Mouse (Mus musculus) heart, embryonic 11.5 days (tissue): Measurements from ENCODE around the gene Ctdspl. TPM values are rescaled to one million over a fixed set of nuclear protein-coding genes. Genes with fewer than 3 reads are reported as not detected.

ENCODE experiments used
- ATAC-seq: fragments of 200-750 bp; cut with Nextera tagmentation; replicated peaks from 2 replicates; pipeline ENCODE4 v1.8.0; 2017; ENCODE audit warnings: moderate library complexity; ENCODE audit not compliant: insufficient number of reproducible peaks, low FRiP score, low TSS enrichment
- H3K27ac ChIP-seq: fragments of 300-500 bp; sonication (generic); 2 replicates; pipeline ENCODE4 v1.5.1; 2014; ENCODE audit warnings: mild to moderate bottlenecking, low read depth, low read length
- H3K27me3 ChIP-seq: fragments of 300-500 bp; sonication (generic); 2 replicates; pipeline ENCODE4 v1.6.1; 2014; ENCODE audit warnings: mild to moderate bottlenecking, low read length, mixed read lengths; ENCODE audit not compliant: control insufficient read depth, insufficient read depth
- H3K36me3 ChIP-seq: fragments of 300-500 bp; sonication (generic); 2 replicates; pipeline ENCODE4 v1.6.1; 2014; ENCODE audit warnings: mild to moderate bottlenecking, low read length, moderate library complexity, mixed read lengths; ENCODE audit not compliant: control insufficient read depth, insufficient read depth
- H3K4me1 ChIP-seq: fragments of 300-500 bp; sonication (generic); 2 replicates; pipeline ENCODE4 v1.6.1; 2014; ENCODE audit warnings: low read length; ENCODE audit not compliant: control insufficient read depth, insufficient read depth
- H3K4me2 ChIP-seq: fragments of 300-500 bp; sonication (generic); 2 replicates; pipeline ENCODE4 v1.6.1; 2014; ENCODE audit warnings: mild to moderate bottlenecking, moderate library complexity
- H3K4me3 ChIP-seq: fragments of 300-500 bp; sonication (generic); 2 replicates; pipeline ENCODE4 v1.5.1; 2014; ENCODE audit warnings: low read depth, low read length
- H3K9ac ChIP-seq: fragments of 300-500 bp; sonication (generic); 2 replicates; pipeline ENCODE4 v1.6.1; 2014; ENCODE audit warnings: mild to moderate bottlenecking, low read depth, low read length, moderate library complexity
- H3K9me3 ChIP-seq: fragments of 300-500 bp; sonication (generic); replicated peaks from 2 replicates; pipeline ENCODE4 v1.6.1; 2016; ENCODE audit warnings: low read length; ENCODE audit not compliant: control insufficient read depth
- WGBS: fragments of 180-500 bp; shearing (Covaris S2); extraction: QIAGEN DNeasy Blood & Tissue Kit; methylation state at CpG from one replicate; pipeline ENCODE4 v1.1.7; 2014; ENCODE audit not compliant: insufficient replicate concordance; 5-methylcytosine and 5-hydroxymethylcytosine counted together
- polyA plus RNA-seq: library from polyadenylated mRNA; unstranded; fragments of >200 nt; fragmentation: Nextera tagmentation; extraction: Ambion mirVana; gene quantifications from 2 replicates; pipeline ENCODE4 v1.2.1, GENCODE M21; 2014

The Ctdspl gene
- polyA plus RNA-seq, 1 experiment from 2014 or later = 10.5 TPM

DNA sequence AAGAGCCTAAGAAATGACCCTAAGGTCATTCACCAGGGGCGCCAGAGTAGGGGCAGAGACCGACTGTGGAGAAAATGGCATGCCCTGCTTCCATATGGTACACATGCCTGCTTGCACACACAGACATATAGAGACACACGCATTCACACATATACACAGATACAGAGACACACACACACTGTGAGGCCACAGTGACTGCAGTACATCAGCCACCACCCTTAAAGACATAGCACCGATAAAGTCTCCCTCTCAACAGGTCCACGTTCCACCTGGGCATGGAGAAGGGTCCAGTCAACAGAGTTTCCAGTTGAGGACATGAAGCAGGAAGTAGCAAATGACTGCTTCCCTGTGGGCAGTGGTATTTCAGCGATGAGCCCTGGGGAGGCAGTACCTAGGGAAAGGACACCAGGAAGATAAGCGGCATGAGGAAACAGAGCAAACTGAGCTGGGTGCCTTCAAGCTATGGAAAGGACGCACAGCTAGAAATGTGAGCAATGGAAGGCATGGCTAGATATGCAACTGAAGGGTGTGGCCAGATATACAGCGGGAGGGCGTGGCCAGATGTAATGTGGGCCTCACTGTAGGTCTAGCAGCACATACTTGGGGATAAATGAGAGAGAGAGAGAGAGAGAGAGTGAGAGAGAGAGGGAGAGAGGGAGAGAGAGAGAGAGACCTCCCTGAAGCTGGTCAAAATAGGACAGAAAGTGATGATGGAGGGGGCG lies 122.1 kb downstream of the Ctdspl start:
- no peak overlapping the region for H3K9ac ChIP-seq
- 68% methylated on average over 11 of the region's 11 CpGs for WGBS
- no peaks in the 10 kb centered on the region for H3K9me3 ChIP-seq
- H3K4me2 ChIP-seq = no peak overlapping the region
- no peaks in the 10 kb centered on the region for H3K36me3 ChIP-seq
- no peak for ATAC-seq
- no peaks in the 10 kb centered on the region for H3K27me3 ChIP-seq
- H3K4me1 ChIP-seq = peaks cover 18% of the 10 kb centered on the region
- H3K27ac ChIP-seq = no peak overlapping the region
- H3K4me3 ChIP-seq = no peak overlapping the region

DNA sequence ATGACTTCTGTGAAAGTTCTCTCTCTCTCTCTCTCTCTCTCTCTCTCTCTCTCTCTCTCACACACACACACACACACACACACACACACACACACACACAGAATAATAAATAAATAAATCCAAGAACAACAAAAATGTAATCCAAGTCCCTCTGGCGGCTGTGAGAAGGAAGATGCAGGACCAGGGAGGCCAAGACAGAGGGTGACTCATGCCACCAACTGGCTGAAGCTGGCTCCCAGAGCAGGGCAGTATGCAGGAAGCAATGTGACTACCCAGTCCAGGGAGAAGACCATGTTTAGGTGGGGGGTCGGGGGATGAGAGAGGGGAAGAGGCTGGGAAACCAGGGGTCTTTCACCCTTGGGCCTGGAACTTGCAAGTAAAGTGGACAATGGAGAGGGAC lies 124.9 kb downstream of the Ctdspl start:
- peaks cover 21% of the 10 kb centered on the region for H3K4me1 ChIP-seq
- no peaks in the 10 kb centered on the region for H3K9me3 ChIP-seq

GRCm38 (mm10) chr9:119052154-119052944 lies 126.1 kb downstream of the Ctdspl start, which contains the start of gene Vill:
Gene Vill (plus strand): TSS chr9:119052778.
- Histone ChIP-seq H3K4me2 (peak within 1 kb of the TSS; percentile 87), H3K36me3 (no peaks in the 10 kb centered on the region), H3K4me1 (peaks cover 21% of the 10 kb centered on the region), H3K9ac (peak within 1 kb of the TSS; percentile 72), H3K9me3 (no peaks in the 10 kb centered on the region), H3K27ac (no peak within 1 kb of the TSS), H3K27me3 (peaks cover 5% of the 10 kb centered on the region; the same call in 1 of the 2 replicates), H3K4me3 (peak within 1 kb of the TSS; percentile 48)
- 7% methylated on average over 22 of the region's 22 CpGs for WGBS
- ATAC-seq = peak; percentile 73

More for the DNA sequence above, 124.9 kb downstream of the Ctdspl start:
- no peak overlapping the region for H3K4me3 ChIP-seq
- H3K27me3 ChIP-seq = peaks cover 5% of the 10 kb centered on the region; the same call in 1 of the 2 replicates
- H3K36me3 ChIP-seq = no peaks in the 10 kb centered on the region
- 55% methylated on average over 2 of the region's 2 CpGs for WGBS
- ATAC-seq = no peak
- H3K27ac ChIP-seq = no peak overlapping the region
- no peak overlapping the region for H3K4me2 ChIP-seq
- no peak overlapping the region for H3K9ac ChIP-seq

GRCm38 (mm10) chr9:119053964-119054576 lies 127.8 kb downstream of the Ctdspl start:
- Histone ChIP-seq H3K4me3 (no peak overlapping the region), H3K4me2 (no peak overlapping the region; the same call in 1 of the 2 replicates), H3K9ac (no peak overlapping the region), H3K4me1 (peaks cover 21% of the 10 kb centered on the region), H3K36me3 (no peaks in the 10 kb centered on the region), H3K27ac (no peak overlapping the region), H3K9me3 (no peaks in the 10 kb centered on the region), H3K27me3 (peaks cover 5% of the 10 kb centered on the region; the same call in 1 of the 2 replicates)
- ATAC-seq = no peak
- 72% methylated on average over 9 of the region's 9 CpGs for WGBS

- Histone ChIP-seq H3K9me3 (no peaks in the 10 kb centered on the region), H3K9ac (no peak overlapping the region), H3K4me1 (peaks cover 21% of the 10 kb centered on the region), H3K27ac (no peak overlapping the region), H3K4me3 (no peak overlapping the region), H3K27me3 (peaks cover 5% of the 10 kb centered on the region; the same call in 1 of the 2 replicates), H3K36me3 (no peaks in the 10 kb centered on the region), H3K4me2 (no peak overlapping the region)
- ATAC-seq = no peak
- 87% methylated on average over 4 of the region's 4 CpGs for WGBS
These were observed 129.1 kb downstream of the Ctdspl start for GRCm38 (mm10) chr9:119055336-119055735.

- ATAC-seq = no peak
- Histone ChIP-seq H3K4me3 (no peak overlapping the region), H3K27me3 (peaks cover 5% of the 10 kb centered on the region; the same call in 1 of the 2 replicates), H3K4me2 (no peak overlapping the region), H3K27ac (no peak overlapping the region), H3K9ac (no peak overlapping the region), H3K4me1 (peaks cover 4% of the 10 kb centered on the region; the same call in 1 of the 2 replicates), H3K9me3 (no peaks in the 10 kb centered on the region), H3K36me3 (no peaks in the 10 kb centered on the region)
- 68% methylated on average over 7 of the region's 7 CpGs for WGBS
These were observed 132.0 kb downstream of the Ctdspl start for GRCm38 (mm10) chr9:119058245-119058644.

GRCm38 (mm10) chr9:119060701-119061100 lies 134.4 kb downstream of the Ctdspl start:
- no peak overlapping the region for H3K4me2 ChIP-seq
- H3K27ac ChIP-seq = no peak overlapping the region
- 85% methylated on average over 10 of the region's 10 CpGs for WGBS
- H3K36me3 ChIP-seq = no peaks in the 10 kb centered on the region
- no peak for ATAC-seq
- no peak overlapping the region for H3K9ac ChIP-seq
- H3K4me1 ChIP-seq = peaks cover 4% of the 10 kb centered on the region
- H3K27me3 ChIP-seq = no peaks in the 10 kb centered on the region
- H3K4me3 ChIP-seq = no peak overlapping the region
- no peaks in the 10 kb centered on the region for H3K9me3 ChIP-seq

DNA sequence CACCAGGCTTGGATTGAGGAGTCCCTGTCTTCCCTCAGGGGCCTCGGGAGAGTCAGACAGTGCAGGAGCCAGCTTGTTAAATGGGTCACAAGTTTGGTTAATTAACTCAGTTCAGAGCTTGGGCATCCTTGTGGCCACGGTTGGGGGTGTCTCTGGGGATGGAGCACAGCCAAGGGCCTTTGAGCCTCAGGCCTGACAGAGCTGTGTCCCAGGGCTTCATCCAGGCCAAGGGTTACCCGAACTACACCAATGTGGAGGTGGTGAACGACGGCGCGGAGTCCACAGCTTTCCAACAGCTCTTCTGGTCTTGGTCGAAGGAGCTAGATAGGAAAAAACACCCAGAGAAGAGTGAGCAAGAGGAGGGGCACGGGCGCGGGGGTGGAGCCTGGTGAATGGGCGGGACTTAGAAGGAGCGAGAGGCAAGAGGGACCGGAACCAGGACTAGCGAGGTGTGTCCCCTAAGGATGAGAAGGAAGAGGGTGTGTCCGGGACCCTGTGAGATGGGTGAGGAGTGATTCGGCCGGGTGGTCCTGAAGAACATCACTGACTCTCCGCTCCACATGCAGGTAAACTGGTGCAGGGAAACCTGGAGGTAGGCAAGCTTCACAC lies 136.9 kb downstream of the Ctdspl start:
- H3K4me2 ChIP-seq = peak overlapping the region; percentile 5; the same call in 1 of the 2 replicates
- ATAC-seq = no peak
- no peaks in the 10 kb centered on the region for H3K36me3 ChIP-seq
- H3K27ac ChIP-seq = no peak overlapping the region
- H3K9ac ChIP-seq = no peak overlapping the region
- H3K9me3 ChIP-seq = no peaks in the 10 kb centered on the region
- no peak overlapping the region for H3K4me3 ChIP-seq
- H3K27me3 ChIP-seq = no peaks in the 10 kb centered on the region
- H3K4me1 ChIP-seq = peaks cover 4% of the 10 kb centered on the region
- WGBS = 21% methylated on average over 19 of the region's 19 CpGs
